Mouse (Mus musculus): ENCODE data around the gene Adamts8. TPM values are rescaled to one million over a fixed set of nuclear protein-coding genes. Genes with fewer than 3 reads are reported as not detected.

Gene Adamts8
- total and polyA plus RNA-seq, 3 experiments: not detected

DNA sequence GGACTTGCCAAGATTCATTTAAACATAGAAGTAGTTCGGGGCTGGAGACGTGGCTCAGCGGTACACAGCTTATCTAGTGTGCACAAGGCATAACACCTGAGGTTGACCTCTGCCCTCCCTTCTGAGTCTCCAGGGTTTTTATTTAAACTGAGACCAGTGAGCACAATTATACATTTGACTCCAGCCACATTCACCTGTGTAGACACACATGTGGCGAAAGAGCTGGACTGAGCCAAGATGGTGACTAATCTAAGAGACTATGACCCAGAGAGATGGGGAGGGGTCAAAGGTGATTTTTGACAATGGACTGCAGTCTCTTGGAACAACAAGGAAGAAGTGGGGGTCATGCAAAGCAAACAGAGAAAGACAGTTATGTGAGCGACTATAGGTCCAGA is 34.1 kb upstream of the Adamts8 start:
- Histone ChIP-seq H3K4me1 (ENCODE audit: control insufficient read depth in 1 of 2, insufficient read depth in 2 of 2) (peaks cover 0 to 3% of the 10 kb centered on the region in 2 experiments; a peak in 2 of 4 replicates), H3K27ac (ENCODE audit: insufficient read depth, low read depth) (no peak overlapping the region), H3K79me2 (replicated peaks; ENCODE audit: control insufficient read depth, extremely low read depth, insufficient read depth, poor library complexity, severe bottlenecking) (no peaks in the 10 kb centered on the region), H3K9ac (ENCODE audit: insufficient read depth, low read depth) (no peak overlapping the region), H3K4me2 (ENCODE audit: insufficient read depth, low read depth, poor library complexity, severe bottlenecking) (no peak overlapping the region), H3K27me3 (replicated peaks) (no peaks in the 10 kb centered on the region), H3K36me3 (replicated peaks in 1 of 2; ENCODE audit: control insufficient read depth in 1 of 2, insufficient read depth in 1 of 2, low read length in 1 of 2) (no peaks in the 10 kb centered on the region), H3K9me3 (replicated peaks; ENCODE audit: low read length) (no peaks in the 10 kb centered on the region), H3K4me3 (replicated peaks in 1 of 3; ENCODE audit: low read depth in 2 of 3, low read length in 2 of 3, poor library complexity in 1 of 3) (no peak overlapping the region)
- TF ChIP-seq EP300 (IDR thresholded peaks at IDR 0.05; ENCODE audit: low read length): no peak
- no peak for TF ChIP-seq CTCF (conservative IDR thresholded peaks at IDR 0.05 in 1 of 2, IDR thresholded peaks at IDR 0.05 in 1 of 2; ENCODE audit: low read depth in 2 of 2, low read length in 2 of 2)
- no peak for TF ChIP-seq PAX5 (IDR thresholded peaks at IDR 0.05; ENCODE audit: low read length)
- no peak for TF ChIP-seq JUND (conservative IDR thresholded peaks at IDR 0.05; ENCODE audit: low read depth, low read length)
- TF ChIP-seq TBP (conservative IDR thresholded peaks at IDR 0.05; ENCODE audit: low read depth, low read length): no peak
- no peak for TF ChIP-seq TCF12 (IDR thresholded peaks at IDR 0.05; ENCODE audit: low read depth, low read length)
- TF ChIP-seq ETS1 (conservative IDR thresholded peaks at IDR 0.05; ENCODE audit: low read depth, low read length): no peak
- no peak for TF ChIP-seq ZKSCAN1 (IDR thresholded peaks at IDR 0.05; ENCODE audit: borderline replicate concordance, low read depth, low read length)
- TF ChIP-seq GABPA (IDR thresholded peaks at IDR 0.05; ENCODE audit: insufficient replicate concordance, low read depth, low read length): no peak
- TF ChIP-seq MAX (IDR thresholded peaks at IDR 0.05; ENCODE audit: low read length): no peak
- no peak for TF ChIP-seq RAD21 (IDR thresholded peaks at IDR 0.05; ENCODE audit: low read depth, low read length)
- TF ChIP-seq ELF1 (IDR thresholded peaks at IDR 0.05; ENCODE audit: low read depth, low read length): no peak
- no peak for TF ChIP-seq USF2 (conservative IDR thresholded peaks at IDR 0.05; ENCODE audit: low read depth, low read length)
- TF ChIP-seq SIN3A (IDR thresholded peaks at IDR 0.05; ENCODE audit: low read length): no peak
- no peak for TF ChIP-seq POLR2A (IDR thresholded peaks at IDR 0.05; ENCODE audit: low read depth, low read length)
- DNase-seq (ENCODE audit: extremely low read depth): no peak
- in situ Hi-C loops (cut with MboI; ENCODE audit: low pct_ligation_motif_present, low pct_unique_long_range_greater_than_20kb, low sequenced_read_pairs): no loop called here
- dilution Hi-C loops (cut with MboI; ENCODE audit: extremely low pct_ligation_motif_present, extremely low pct_unique_long_range_greater_than_20kb, low sequenced_read_pairs): no loop called here

DNA sequence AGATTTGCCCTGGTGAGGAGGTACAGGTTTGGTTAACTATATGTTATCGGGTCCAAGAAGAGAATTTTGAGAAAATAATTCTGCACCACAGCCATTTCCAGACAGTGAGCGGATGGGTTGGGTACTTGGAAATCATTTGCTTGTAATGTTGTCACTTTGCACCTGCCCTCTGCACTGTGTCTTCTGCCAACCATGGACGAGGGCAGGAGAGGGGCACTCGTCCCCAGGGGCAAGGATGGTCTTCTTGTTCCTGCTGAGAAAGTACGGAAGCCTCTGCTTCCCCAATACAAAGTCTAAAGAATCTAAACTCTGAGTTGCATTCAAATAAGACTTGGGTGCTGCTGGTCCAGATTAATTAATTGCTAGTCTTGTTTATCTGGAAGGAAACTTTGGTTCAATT is 33.4 kb upstream of the Adamts8 start:
- H3K79me2 ChIP-seq (replicated peaks; ENCODE audit: control insufficient read depth, extremely low read depth, insufficient read depth, poor library complexity, severe bottlenecking): no peaks in the 10 kb centered on the region
- no peak overlapping the region for H3K9ac ChIP-seq (ENCODE audit: insufficient read depth, low read depth)
- in situ Hi-C loops (cut with MboI; ENCODE audit: low pct_ligation_motif_present, low pct_unique_long_range_greater_than_20kb, low sequenced_read_pairs) (no loop called here), dilution Hi-C loops (cut with MboI; ENCODE audit: extremely low pct_ligation_motif_present, extremely low pct_unique_long_range_greater_than_20kb, low sequenced_read_pairs) (no loop called here)
- no peaks in the 10 kb centered on the region for H3K27me3 ChIP-seq (replicated peaks)
- H3K4me2 ChIP-seq (ENCODE audit: insufficient read depth, low read depth, poor library complexity, severe bottlenecking): no peak overlapping the region
- no peak overlapping the region for H3K27ac ChIP-seq (ENCODE audit: insufficient read depth, low read depth)
- no peak for DNase-seq (ENCODE audit: extremely low read depth)
- H3K4me1 ChIP-seq (ENCODE audit: control insufficient read depth in 1 of 2, insufficient read depth in 2 of 2): peaks cover 0 to 3% of the 10 kb centered on the region in 2 experiments; a peak in 2 of 4 replicates
- no peaks in the 10 kb centered on the region for H3K36me3 ChIP-seq (replicated peaks in 1 of 2; ENCODE audit: control insufficient read depth in 1 of 2, insufficient read depth in 1 of 2, low read length in 1 of 2)
- H3K9me3 ChIP-seq (replicated peaks; ENCODE audit: low read length): no peaks in the 10 kb centered on the region
- TF ChIP-seq SMC3 (IDR thresholded peaks at IDR 0.05; ENCODE audit: low read depth, low read length) (no peak), MAFK (IDR thresholded peaks at IDR 0.05; ENCODE audit: insufficient replicate concordance, low read length) (no peak), EP300 (IDR thresholded peaks at IDR 0.05; ENCODE audit: low read length) (no peak), USF2 (conservative IDR thresholded peaks at IDR 0.05; ENCODE audit: low read depth, low read length) (no peak), CTCF (conservative IDR thresholded peaks at IDR 0.05 in 1 of 2, IDR thresholded peaks at IDR 0.05 in 1 of 2; ENCODE audit: low read depth in 2 of 2, low read length in 2 of 2) (no peak), ZC3H11A (IDR thresholded peaks at IDR 0.05; ENCODE audit: low read depth, low read length) (no peak), RAD21 (IDR thresholded peaks at IDR 0.05; ENCODE audit: low read depth, low read length) (no peak)
- H3K4me3 ChIP-seq (replicated peaks in 1 of 3; ENCODE audit: low read depth in 2 of 3, low read length in 2 of 3, poor library complexity in 1 of 3): no peak overlapping the region
